32 mouse cellular contexts compared by ENCODE assay signal in the genomic region with DNA sequence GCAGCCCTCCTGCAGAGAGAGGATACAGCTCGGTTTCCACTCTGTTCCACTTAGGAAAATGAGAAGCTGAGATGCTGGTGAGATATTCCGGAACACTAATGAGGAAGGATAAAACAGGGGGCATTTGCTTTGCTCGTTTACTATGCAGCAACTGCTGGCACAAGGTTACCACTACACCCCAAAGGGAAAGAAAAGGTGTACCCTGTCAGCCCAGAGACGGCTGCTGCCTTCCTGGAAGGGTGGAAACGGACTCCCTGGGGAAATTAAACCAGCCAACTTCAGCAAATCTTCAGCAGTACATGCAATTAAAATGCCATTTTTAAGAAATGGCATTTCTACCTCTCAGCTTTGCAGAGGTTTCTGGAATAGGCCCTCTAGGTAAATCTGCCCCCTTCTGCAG.
DNase-seq lines count a peak whose midpoint lies in the region; ATAC-seq and TF ChIP-seq lines count a peak whose summit lies in the region.
"Had no signal": no experiment of that assay in that cellular context is flagged by ENCODE, and none has a peak within 500 bp of the region (broad histone marks: within the 10 kb centered on the region; RNA-seq: fewer than 3 reads in every experiment).

No protein-coding gene starts in this region.

- no peak for DNase-seq in hindbrain, embryonic 11.5 days (ENCODE audit: low spot score)
- peak; percentile 23 for DNase-seq in brain, adult 2 months (ENCODE audit: low read depth, low spot score)
- no peak for DNase-seq in left cerebral cortex, adult 2 months (ENCODE audit: extremely low spot score in 1 of 2, low spot score in 2 of 2)
- DNase-seq in frontal cortex, adult 2 months (ENCODE audit: extremely low spot score in 1 of 2, low spot score in 1 of 2): no peak
- no peak for DNase-seq in retina, postnatal 1 day
- DNase-seq: adrenal gland, postnatal 14 days; cerebellum, adult 18-20 months; cerebellum, postnatal 10 days; forebrain, postnatal 0 days; gastrocnemius, postnatal 14 days; heart, adult 18-20 months; heart, postnatal 10 days; kidney, adult 18-20 months; kidney, postnatal 25 days; liver, embryonic 13.5 days; lung, adult 18-20 months; lung, postnatal 4 days; right cerebral cortex, adult 18-20 months; spleen, adult 18-20 months; thymus, adult 2 months; thymus, postnatal 4 days had no signal

- ATAC-seq in hindbrain, embryonic 12.5 days (ENCODE audit: low FRiP score): no peak
- no peak for ATAC-seq in hindbrain, embryonic 11.5 days (ENCODE audit: low FRiP score)
- no peak for ATAC-seq in embryonic facial prominence, embryonic 13.5 days (ENCODE audit: insufficient number of reproducible peaks, insufficient read depth, low FRiP score, low TSS enrichment, low read depth)
- ATAC-seq in limb, embryonic 13.5 days (ENCODE audit: low FRiP score, low read depth): no peak
- ATAC-seq: forebrain, postnatal 0 days; lung, postnatal 0 days had no signal

- no peak for TF ChIP-seq CTCF in left cerebral cortex, adult 2 months (IDR thresholded peaks at IDR 0.05)

- peak overlapping the region; percentile 62 for H3K27ac ChIP-seq in hindbrain, embryonic 12.5 days
- H3K27ac ChIP-seq in hindbrain, embryonic 11.5 days (ENCODE audit: low read depth, low read length): no peak overlapping the region
- H3K27ac ChIP-seq in embryonic facial prominence, embryonic 13.5 days: peak overlapping the region; percentile 36; the same call in 1 of the 2 replicates
- peak overlapping the region; percentile 58; the same call in 1 of the 2 replicates for H3K27ac ChIP-seq in limb, embryonic 13.5 days
- H3K27ac ChIP-seq in left cerebral cortex, adult 2 months: no peak overlapping the region
- H3K27ac ChIP-seq: embryonic facial prominence, embryonic 15.5 days; forebrain, embryonic 12.5 days; heart, embryonic 13.5 days; kidney, embryonic 15.5 days; layer of hippocampus, adult 2 months; limb, embryonic 15.5 days; liver, embryonic 13.5 days had no signal

- intact Hi-C loops in left cerebral cortex, adult 2 months (cut with DNase I): no loop called here

- no peaks in the 10 kb centered on the region for H3K36me3 ChIP-seq in hindbrain, embryonic 12.5 days
- no peaks in the 10 kb centered on the region for H3K36me3 ChIP-seq in hindbrain, embryonic 11.5 days (ENCODE audit: control insufficient read depth, insufficient read depth, low read length)
- H3K36me3 ChIP-seq in embryonic facial prominence, embryonic 13.5 days: no peaks in the 10 kb centered on the region
- H3K36me3 ChIP-seq in limb, embryonic 13.5 days: no peaks in the 10 kb centered on the region
- H3K36me3 ChIP-seq: embryonic facial prominence, embryonic 15.5 days; forebrain, embryonic 12.5 days; heart, embryonic 13.5 days; kidney, embryonic 15.5 days; limb, embryonic 15.5 days; liver, embryonic 13.5 days had no signal

- peaks cover 5% of the 10 kb centered on the region; the same call in 1 of the 2 replicates for H3K4me1 ChIP-seq in hindbrain, embryonic 12.5 days
- H3K4me1 ChIP-seq in hindbrain, embryonic 11.5 days (replicated peaks; ENCODE audit: control insufficient read depth, insufficient read depth, low read length): no peaks in the 10 kb centered on the region
- peaks cover 7% of the 10 kb centered on the region for H3K4me1 ChIP-seq in embryonic facial prominence, embryonic 13.5 days
- peaks cover 10% of the 10 kb centered on the region for H3K4me1 ChIP-seq in limb, embryonic 13.5 days
- H3K4me1 ChIP-seq: heart, embryonic 13.5 days; kidney, embryonic 15.5 days; liver, embryonic 13.5 days; megakaryocyte, embryonic 14.5 days had no signal

- H3K9me3 ChIP-seq in hindbrain, embryonic 12.5 days (replicated peaks): no peaks in the 10 kb centered on the region
- no peaks in the 10 kb centered on the region for H3K9me3 ChIP-seq in hindbrain, embryonic 11.5 days (ENCODE audit: control insufficient read depth, low read length)
- H3K9me3 ChIP-seq in embryonic facial prominence, embryonic 13.5 days: no peaks in the 10 kb centered on the region
- no peaks in the 10 kb centered on the region for H3K9me3 ChIP-seq in limb, embryonic 13.5 days
- H3K9me3 ChIP-seq: embryonic facial prominence, embryonic 15.5 days; forebrain, embryonic 12.5 days; heart, embryonic 13.5 days; kidney, embryonic 15.5 days; limb, embryonic 15.5 days; liver, embryonic 13.5 days had no signal

- H3K27me3 ChIP-seq in hindbrain, embryonic 12.5 days: no peaks in the 10 kb centered on the region; the same call in 1 of the 2 replicates
- H3K27me3 ChIP-seq in hindbrain, embryonic 11.5 days (ENCODE audit: control insufficient read depth, insufficient read depth, low read length): no peaks in the 10 kb centered on the region
- H3K27me3 ChIP-seq in embryonic facial prominence, embryonic 13.5 days: no peaks in the 10 kb centered on the region
- H3K27me3 ChIP-seq in limb, embryonic 13.5 days: no peaks in the 10 kb centered on the region
- H3K27me3 ChIP-seq: embryonic facial prominence, embryonic 15.5 days; heart, embryonic 13.5 days; kidney, embryonic 15.5 days; limb, embryonic 15.5 days; liver, embryonic 13.5 days; megakaryocyte, embryonic 14.5 days had no signal

- WGBS in hindbrain, embryonic 12.5 days: 64% methylated on average over 5 of the region's 5 CpGs
- WGBS in hindbrain, embryonic 11.5 days: 63% methylated on average over 5 of the region's 5 CpGs
- 23% methylated on average over 5 of the region's 5 CpGs for WGBS in embryonic facial prominence, embryonic 13.5 days
- WGBS in limb, embryonic 13.5 days: 21% methylated on average over 5 of the region's 5 CpGs

- no peak overlapping the region for H3K9ac ChIP-seq in hindbrain, embryonic 12.5 days
- H3K9ac ChIP-seq in hindbrain, embryonic 11.5 days (ENCODE audit: low read depth, low read length): no peak overlapping the region
- no peak overlapping the region for H3K9ac ChIP-seq in embryonic facial prominence, embryonic 13.5 days
- no peak overlapping the region for H3K9ac ChIP-seq in limb, embryonic 13.5 days
- H3K9ac ChIP-seq: embryonic facial prominence, embryonic 15.5 days; forebrain, embryonic 12.5 days; forebrain, postnatal 0 days; heart, embryonic 13.5 days; kidney, embryonic 15.5 days; limb, embryonic 15.5 days; liver, embryonic 13.5 days had no signal

- H3K4me2 ChIP-seq in hindbrain, embryonic 12.5 days (replicated peaks): no peak overlapping the region
- no peak overlapping the region for H3K4me2 ChIP-seq in hindbrain, embryonic 11.5 days (replicated peaks; ENCODE audit: low read depth, low read length)
- H3K4me2 ChIP-seq in embryonic facial prominence, embryonic 13.5 days: no peak overlapping the region
- no peak overlapping the region for H3K4me2 ChIP-seq in limb, embryonic 13.5 days (replicated peaks)
- H3K4me2 ChIP-seq: embryonic facial prominence, embryonic 15.5 days; forebrain, embryonic 12.5 days; heart, embryonic 13.5 days; kidney, embryonic 15.5 days; limb, embryonic 15.5 days; liver, embryonic 13.5 days had no signal

- no peak overlapping the region for H3K4me3 ChIP-seq in hindbrain, embryonic 12.5 days
- H3K4me3 ChIP-seq in hindbrain, embryonic 11.5 days (ENCODE audit: low read depth, low read length): no peak overlapping the region
- H3K4me3 ChIP-seq in embryonic facial prominence, embryonic 13.5 days: no peak overlapping the region
- H3K4me3 ChIP-seq in limb, embryonic 13.5 days: no peak overlapping the region
- H3K4me3 ChIP-seq in left cerebral cortex, adult 2 months: no peak overlapping the region
- H3K4me3 ChIP-seq: embryonic facial prominence, embryonic 15.5 days; forebrain, embryonic 12.5 days; heart, embryonic 13.5 days; kidney, embryonic 15.5 days; layer of hippocampus, adult 2 months; limb, embryonic 15.5 days; liver, embryonic 13.5 days; megakaryocyte, embryonic 14.5 days had no signal

Comparison
In these comparisons a context has a peak if more than half of its experiments do, and no peak if none do; other contexts are left out.
1. H3K27ac ChIP-seq: peak in hindbrain, embryonic 12.5 days (single experiment), embryonic facial prominence, embryonic 13.5 days (single experiment) and limb, embryonic 13.5 days (single experiment); none in hindbrain, embryonic 11.5 days (single experiment) and left cerebral cortex, adult 2 months (single experiment).